Comparison of ENCODE assay signal across 10 mouse cellular contexts in genomic region chr13:112753522-112753921, GRCm38 (mm10). TPM values are rescaled to one million over a fixed set of nuclear protein-coding genes. Genes with fewer than 3 reads are reported as not detected.
A peak's percentile ranks its signal among the peaks of the same experiment; 100 is the strongest.
DNase-seq lines count a peak whose midpoint lies in the region; ATAC-seq and TF ChIP-seq lines count a peak whose summit lies in the region.
"Had no signal": no experiment of that assay in that cellular context is flagged by ENCODE, and none has a peak within 500 bp of the region (broad histone marks: within the 10 kb centered on the region; RNA-seq: fewer than 3 reads in every experiment).

No protein-coding gene starts in this region.

- no peaks in the 10 kb centered on the region for H3K27me3 ChIP-seq in kidney, adult 2 months (replicated peaks; ENCODE audit: control insufficient read depth, insufficient read depth, low read length)
- H3K27me3 ChIP-seq in lung, embryonic 14.5 days (ENCODE audit: insufficient read depth, low read length): no peaks in the 10 kb centered on the region
- no peaks in the 10 kb centered on the region for H3K27me3 ChIP-seq in midbrain, embryonic 13.5 days
- H3K27me3 ChIP-seq in forebrain, embryonic 14.5 days (replicated peaks; ENCODE audit: control insufficient read depth, insufficient read depth, low read length): no peaks in the 10 kb centered on the region
- H3K27me3 ChIP-seq: neural tube, embryonic 13.5 days had no signal

- H3K4me1 ChIP-seq in kidney, adult 2 months (ENCODE audit: control insufficient read depth, insufficient read depth, low read length): peaks cover 3% of the 10 kb centered on the region; the same call in 1 of the 2 replicates
- H3K4me1 ChIP-seq in lung, embryonic 14.5 days (ENCODE audit: insufficient read depth): peaks cover 26% of the 10 kb centered on the region
- H3K4me1 ChIP-seq in midbrain, embryonic 13.5 days (replicated peaks): peaks cover 8% of the 10 kb centered on the region
- peaks cover 6% of the 10 kb centered on the region for H3K4me1 ChIP-seq in forebrain, embryonic 14.5 days (ENCODE audit: control insufficient read depth, insufficient read depth, low read length)

- peak; percentile 17 to 34 for DNase-seq in cerebellum, postnatal 10 days
- DNase-seq in cerebellum, postnatal 4 days (ENCODE audit: low spot score in 2 of 2): no peak
- DNase-seq in adrenal gland, adult 8-10 months: peak; percentile 82
- peak; percentile 91 for DNase-seq in kidney, adult 2 months
- peak; percentile 48 for DNase-seq in lung, embryonic 14.5 days
- DNase-seq in frontal cortex, postnatal 36 days (ENCODE audit: low spot score in 2 of 2): no peak
- no peak for DNase-seq in forebrain, embryonic 14.5 days (ENCODE audit: low spot score)
- DNase-seq: layer of hippocampus, postnatal 36 days had no signal

- no peak overlapping the region for H3K4me2 ChIP-seq in lung, embryonic 14.5 days
- H3K4me2 ChIP-seq in midbrain, embryonic 13.5 days (replicated peaks): no peak overlapping the region
- no peak overlapping the region for H3K4me2 ChIP-seq in forebrain, embryonic 14.5 days (ENCODE audit: low read length)
- H3K4me2 ChIP-seq: neural tube, embryonic 13.5 days had no signal

- H3K27ac ChIP-seq in kidney, adult 2 months (ENCODE audit: insufficient read depth, low read depth, low read length): peak overlapping the region; percentile 96
- 0 out of 2 replicates have a peak overlapping the region, but pooled peaks have one; percentile 34 for H3K27ac ChIP-seq in lung, embryonic 14.5 days (ENCODE audit: low read depth)
- no peak overlapping the region for H3K27ac ChIP-seq in midbrain, embryonic 13.5 days
- H3K27ac ChIP-seq in forebrain, embryonic 14.5 days (ENCODE audit: low read depth, low read length): no peak overlapping the region
- H3K27ac ChIP-seq: neural tube, embryonic 13.5 days had no signal

- no peak for ATAC-seq in lung, embryonic 14.5 days (ENCODE audit: insufficient read depth)
- no peak for ATAC-seq in midbrain, embryonic 13.5 days
- ATAC-seq in forebrain, embryonic 14.5 days: no peak

- H3K9ac ChIP-seq in lung, embryonic 14.5 days: no peak overlapping the region
- no peak overlapping the region for H3K9ac ChIP-seq in midbrain, embryonic 13.5 days (replicated peaks)
- H3K9ac ChIP-seq in forebrain, embryonic 14.5 days (ENCODE audit: low read length): no peak overlapping the region
- H3K9ac ChIP-seq: neural tube, embryonic 13.5 days had no signal

- H3K9me3 ChIP-seq in lung, embryonic 14.5 days (ENCODE audit: low read depth, low read length): no peaks in the 10 kb centered on the region
- no peaks in the 10 kb centered on the region for H3K9me3 ChIP-seq in midbrain, embryonic 13.5 days
- H3K9me3 ChIP-seq in forebrain, embryonic 14.5 days (replicated peaks; ENCODE audit: control insufficient read depth, low read length): no peaks in the 10 kb centered on the region
- H3K9me3 ChIP-seq: neural tube, embryonic 13.5 days had no signal

- no peak overlapping the region for H3K4me3 ChIP-seq in kidney, adult 2 months (ENCODE audit: insufficient read depth, low read depth, low read length)
- H3K4me3 ChIP-seq in lung, embryonic 14.5 days (ENCODE audit: low read depth, low read length): no peak overlapping the region
- H3K4me3 ChIP-seq in midbrain, embryonic 13.5 days (replicated peaks): no peak overlapping the region
- no peak overlapping the region for H3K4me3 ChIP-seq in forebrain, embryonic 14.5 days (ENCODE audit: low read depth, low read length)
- H3K4me3 ChIP-seq: neural tube, embryonic 13.5 days had no signal

- no peaks in the 10 kb centered on the region for H3K36me3 ChIP-seq in kidney, adult 2 months (ENCODE audit: control insufficient read depth, insufficient read depth, low read length)
- no peaks in the 10 kb centered on the region for H3K36me3 ChIP-seq in lung, embryonic 14.5 days (ENCODE audit: insufficient read depth)
- H3K36me3 ChIP-seq in midbrain, embryonic 13.5 days: no peaks in the 10 kb centered on the region
- H3K36me3 ChIP-seq in forebrain, embryonic 14.5 days (ENCODE audit: control insufficient read depth, insufficient read depth, low read length): no peaks in the 10 kb centered on the region
- H3K36me3 ChIP-seq: neural tube, embryonic 13.5 days had no signal

- WGBS in kidney, adult 2 months: 68% methylated on average over 9 of the region's 9 CpGs
- WGBS in lung, embryonic 14.5 days: 75% methylated on average over 9 of the region's 9 CpGs
- 92% methylated on average over 9 of the region's 9 CpGs for WGBS in midbrain, embryonic 13.5 days
- whole genome bisulfite sequencing in forebrain, embryonic 14.5 days: 93% methylated on average over 9 of the region's 9 CpGs

- no peak for TF ChIP-seq POLR2A in kidney, adult 2 months (IDR thresholded peaks at IDR 0.05; ENCODE audit: low read depth, low read length)

- no peak for TF ChIP-seq CTCF in kidney, adult 2 months (conservative IDR thresholded peaks at IDR 0.05; ENCODE audit: insufficient read depth, insufficient read length, low read depth, low read length)
- TF ChIP-seq CTCF in lung, embryonic 14.5 days (IDR thresholded peaks at IDR 0.05; ENCODE audit: low read depth): no peak

RNA-seq across cellular contexts. Expression of gene Plpp1, which starts 47.1 kb away (rescaled TPM):
- 100 to 1,000 TPM; 229 to 267 (median 248) TPM for total RNA-seq in adrenal gland, adult 8-10 months (2022)
- polyA plus RNA-seq in kidney, adult 2 months (2012; rRNA removed): 98.1 and 123 TPM in 2 replicates
- polyA plus RNA-seq in lung, embryonic 14.5 days (2014; fragmentation: Nextera tagmentation; extraction: Ambion mirVana): 52.7 and 58.5 TPM in 2 replicates
- polyA plus RNA-seq in midbrain, embryonic 13.5 days (2015; fragmentation: Nextera tagmentation; extraction: Ambion mirVana): 35.3 and 39.6 TPM in 2 replicates
- 39.5 and 41.2 TPM in 2 replicates for polyA plus RNA-seq in forebrain, embryonic 14.5 days (2014; fragmentation: Nextera tagmentation; extraction: Ambion mirVana)

Comparison
In these comparisons a context has a peak if more than half of its experiments do, and no peak if none do; other contexts are left out.
1. DNase-seq: peak in cerebellum, postnatal 10 days (2 of 2), adrenal gland, adult 8-10 months (single experiment), kidney, adult 2 months (single experiment) and lung, embryonic 14.5 days (single experiment); none in cerebellum, postnatal 4 days (0 of 2), frontal cortex, postnatal 36 days (0 of 2) and forebrain, embryonic 14.5 days (single experiment).
2. H3K27ac ChIP-seq: peak in kidney, adult 2 months (single experiment) and lung, embryonic 14.5 days (single experiment); none in midbrain, embryonic 13.5 days (single experiment) and forebrain, embryonic 14.5 days (single experiment).